Comparison of ENCODE assay signal across 10 mouse cellular contexts in the genomic region with DNA sequence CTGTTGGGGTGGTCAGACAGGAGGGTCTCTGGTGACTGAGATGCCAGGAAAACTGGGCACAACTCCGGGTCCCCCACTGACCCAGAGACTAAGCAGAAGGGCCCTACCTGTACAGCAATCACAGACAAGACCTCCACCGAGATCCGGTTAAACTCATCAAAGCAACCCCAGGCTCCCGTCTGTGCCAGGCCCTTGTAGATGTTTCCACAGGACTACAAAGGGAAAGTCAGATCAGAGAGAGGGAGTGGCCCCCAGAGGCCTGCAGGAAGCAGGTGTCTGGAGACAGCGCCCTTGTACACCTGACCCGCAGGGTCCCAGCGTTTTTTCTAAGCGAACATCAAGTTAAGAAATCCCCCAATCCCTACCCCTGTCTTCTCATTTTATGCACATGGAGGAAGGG.
"Had no signal": no experiment of that assay in that cellular context is flagged by ENCODE, and none has a peak within 500 bp of the region (broad histone marks: within the 10 kb centered on the region; RNA-seq: fewer than 3 reads in every experiment).

No protein-coding gene starts in this region.

- DNase-seq: kidney, adult 11 months; kidney, adult 9 months; kidney, postnatal 36 days; layer of hippocampus, adult 9-11 months; layer of hippocampus, postnatal 36 days; liver; lung, adult 18-20 months; lung, postnatal 4 days; right cerebral cortex, adult 18-20 months had no signal

- ATAC-seq: midbrain, embryonic 15.5 days had no signal
